Mouse (Mus musculus) liver, embryonic 16.5 days (tissue): ENCODE measurements around the gene Slit3. TPM values are rescaled to one million over a fixed set of nuclear protein-coding genes. Genes with fewer than 3 reads are reported as not detected.

Experiments
- ATAC-seq: fragments of 200-750 bp; cut with Nextera tagmentation; 2 replicates; pipeline ENCODE4 v1.8.0; 2017; ENCODE audit warnings: low read depth, mild to moderate bottlenecking, moderate number of reproducible peaks, moderate library complexity
- H3K27ac ChIP-seq: fragments of 300-500 bp; sonication (generic); 2 replicates; pipeline ENCODE4 v1.5.1; 2014; ENCODE audit warnings: mild to moderate bottlenecking, low read length
- H3K27me3 ChIP-seq: fragments of 300-500 bp; sonication (generic); 2 replicates; pipeline ENCODE4 v1.6.1; 2014; ENCODE audit warnings: low read depth, low read length, mixed read lengths; ENCODE audit not compliant: control insufficient read depth, insufficient read depth
- H3K36me3 ChIP-seq: fragments of 300-500 bp; sonication (generic); 2 replicates; pipeline ENCODE4 v1.6.1; 2014; ENCODE audit warnings: mild to moderate bottlenecking; ENCODE audit not compliant: control insufficient read depth, insufficient read depth
- H3K4me1 ChIP-seq: fragments of 300-500 bp; sonication (generic); 2 replicates; pipeline ENCODE4 v1.6.1; 2014; ENCODE audit warnings: low read depth, low read length, mixed read lengths; ENCODE audit not compliant: control insufficient read depth
- H3K4me2 ChIP-seq: fragments of 300-500 bp; sonication (generic); 2 replicates; pipeline ENCODE4 v1.6.1; 2014; ENCODE audit warnings: low read depth, low read length, mixed read lengths
- H3K4me3 ChIP-seq: fragments of 300-500 bp; sonication (generic); 2 replicates; pipeline ENCODE4 v1.5.1; 2014; ENCODE audit warnings: low read depth, mild to moderate bottlenecking, low read length
- H3K9ac ChIP-seq: fragments of 300-500 bp; sonication (generic); 2 replicates; pipeline ENCODE4 v1.6.1; 2014; ENCODE audit warnings: low read depth, low read length
- H3K9me3 ChIP-seq: fragments of 300-500 bp; sonication (generic); replicated peaks from 2 replicates; pipeline ENCODE4 v1.6.1; 2016; ENCODE audit warnings: low read length; ENCODE audit not compliant: control insufficient read depth
- WGBS: fragments of 180-500 bp; shearing (Covaris S2); extraction: QIAGEN DNeasy Blood & Tissue Kit; methylation state at CpG from one replicate; pipeline ENCODE4 v1.1.7; 2014; ENCODE audit not compliant: insufficient replicate concordance; 5-methylcytosine and 5-hydroxymethylcytosine counted together
- polyA plus RNA-seq: library from polyadenylated mRNA; unstranded; fragments of >200 nt; fragmentation: Nextera tagmentation; extraction: Ambion mirVana; gene quantifications from 2 replicates; pipeline ENCODE4 v1.2.1, GENCODE M21; 2015

Slit3 gene
- polyA plus RNA-seq, 1 experiment from 2014 or later: 0.22 TPM

DNA sequence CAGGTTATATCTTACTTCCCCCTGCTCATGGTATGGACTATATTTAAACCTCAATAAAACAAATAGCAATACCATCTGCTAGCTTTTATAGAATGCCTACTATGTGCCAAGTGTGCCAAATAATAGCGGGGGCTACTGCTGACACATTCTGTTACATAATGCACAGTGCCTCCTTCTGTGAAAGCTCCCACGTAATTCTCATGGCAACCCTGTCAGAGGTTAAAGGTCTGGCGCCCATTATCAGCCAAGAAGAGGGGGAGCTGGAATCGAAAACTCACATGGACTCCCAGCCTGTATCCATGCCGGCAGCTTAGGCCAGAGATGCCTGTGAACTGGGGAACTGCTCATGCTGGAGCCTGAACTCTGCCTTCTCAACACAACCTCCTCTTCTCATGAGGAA is 548.5 kb downstream of the Slit3 start:
- H3K4me3 ChIP-seq: no peak overlapping the region
- H3K9me3 ChIP-seq: no peaks in the 10 kb centered on the region
- 53% methylated on average over 5 of the region's 5 CpGs for WGBS
- no peak overlapping the region for H3K27ac ChIP-seq
- H3K4me2 ChIP-seq: no peak overlapping the region
- no peaks in the 10 kb centered on the region for H3K27me3 ChIP-seq
- no peak for ATAC-seq
- H3K4me1 ChIP-seq: no peaks in the 10 kb centered on the region
- no peak overlapping the region for H3K9ac ChIP-seq
- H3K36me3 ChIP-seq: no peaks in the 10 kb centered on the region

DNA sequence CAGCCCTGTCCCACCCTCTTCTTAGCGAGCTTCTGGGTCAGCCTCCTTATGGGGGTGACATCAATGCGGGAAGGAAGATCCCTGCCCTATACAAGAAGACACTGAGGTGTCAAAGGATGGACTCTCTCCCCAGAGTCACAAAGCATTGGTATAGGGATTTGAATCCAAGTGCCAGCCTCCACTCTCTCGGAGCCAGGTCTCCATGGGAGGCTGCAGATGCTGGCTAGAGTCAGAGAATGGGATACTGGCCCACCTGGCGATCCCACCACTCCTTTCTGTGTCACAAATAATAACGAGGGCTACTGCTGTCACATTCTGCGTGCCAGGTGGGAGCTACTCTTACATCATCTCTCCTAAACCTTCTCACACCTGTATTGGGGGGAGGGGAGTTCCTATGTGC is 549.2 kb downstream of the Slit3 start:
- no peak for ATAC-seq
- H3K9me3 ChIP-seq: no peaks in the 10 kb centered on the region

DNA sequence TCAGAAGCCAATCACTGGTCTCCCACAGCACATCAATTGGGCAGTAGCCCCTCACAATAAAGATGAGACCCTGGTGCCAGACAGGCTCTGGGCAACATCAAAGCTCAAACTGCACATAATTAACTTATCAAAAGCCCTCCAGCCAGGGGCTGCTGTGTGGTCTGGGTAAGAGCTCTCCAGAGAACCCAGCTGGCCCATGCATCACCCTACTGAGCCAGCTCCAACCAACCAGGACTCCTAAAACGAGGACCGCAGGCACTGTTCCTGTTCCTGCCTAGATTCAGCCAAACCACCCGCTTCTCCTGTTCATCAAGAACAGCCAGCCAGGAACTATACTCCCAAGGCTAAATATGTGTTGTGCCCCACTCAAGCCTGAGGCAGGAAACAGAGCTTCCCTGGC is 549.7 kb downstream of the Slit3 start:
- Histone ChIP-seq H3K9me3 (no peaks in the 10 kb centered on the region), H3K4me3 (no peak overlapping the region), H3K36me3 (no peaks in the 10 kb centered on the region), H3K4me2 (no peak overlapping the region), H3K27ac (no peak overlapping the region), H3K4me1 (no peaks in the 10 kb centered on the region), H3K9ac (no peak overlapping the region), H3K27me3 (no peaks in the 10 kb centered on the region)
- ATAC-seq: no peak
- 50% methylated on average over 3 of the region's 3 CpGs for WGBS

More for the DNA sequence above, 549.2 kb downstream of the Slit3 start:
- no peaks in the 10 kb centered on the region for H3K36me3 ChIP-seq
- WGBS: 56% methylated on average over 6 of the region's 6 CpGs
- no peak overlapping the region for H3K4me2 ChIP-seq
- H3K4me1 ChIP-seq: no peaks in the 10 kb centered on the region
- no peaks in the 10 kb centered on the region for H3K27me3 ChIP-seq
- H3K9ac ChIP-seq: no peak overlapping the region
- no peak overlapping the region for H3K27ac ChIP-seq
- H3K4me3 ChIP-seq: no peak overlapping the region

DNA sequence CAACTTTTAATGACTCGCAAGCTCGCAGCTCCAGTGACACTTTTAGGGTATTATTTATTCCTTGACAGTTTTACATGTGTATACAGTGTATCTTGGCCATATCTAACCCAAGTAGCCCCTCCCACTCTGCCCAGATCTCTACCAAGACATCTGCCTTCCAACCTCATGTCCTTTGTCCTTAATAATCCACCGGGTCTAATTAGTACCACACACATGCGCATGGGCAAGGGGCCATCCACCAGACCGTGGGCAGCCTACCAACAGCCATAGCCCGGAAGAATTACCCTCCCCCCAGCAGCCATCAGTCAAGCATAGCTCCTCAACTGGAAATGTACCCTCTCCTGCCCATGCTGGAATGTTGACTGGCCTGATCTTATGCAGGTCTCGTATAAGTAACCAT is 552.0 kb downstream of the Slit3 start:
- no peak overlapping the region for H3K4me3 ChIP-seq
- no peaks in the 10 kb centered on the region for H3K9me3 ChIP-seq
- no peak overlapping the region for H3K27ac ChIP-seq
- H3K4me2 ChIP-seq: no peak overlapping the region
- WGBS: 76% methylated on average over 7 of the region's 7 CpGs
- H3K27me3 ChIP-seq: no peaks in the 10 kb centered on the region
- H3K4me1 ChIP-seq: no peaks in the 10 kb centered on the region
- H3K9ac ChIP-seq: no peak overlapping the region
- H3K36me3 ChIP-seq: no peaks in the 10 kb centered on the region
- ATAC-seq: no peak

DNA sequence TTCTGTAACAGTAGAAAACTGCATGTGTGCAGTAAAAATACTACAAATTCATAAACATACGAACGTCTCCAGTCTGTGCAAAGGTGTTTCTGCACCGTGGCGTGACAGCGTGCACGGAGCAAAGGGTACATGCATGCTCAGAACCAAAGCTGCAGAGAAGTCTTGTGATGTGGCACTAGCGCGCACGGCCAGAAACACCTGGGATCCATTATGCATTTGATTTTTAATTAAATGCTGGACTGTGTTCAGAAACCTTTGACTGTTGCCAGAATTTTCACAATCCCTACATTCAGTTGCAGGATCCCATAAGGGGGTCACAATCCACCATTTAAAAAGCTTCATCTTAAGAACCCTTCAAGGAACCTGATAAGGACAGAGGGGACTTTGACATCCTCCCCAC is 553.2 kb downstream of the Slit3 start:
- no peaks in the 10 kb centered on the region for H3K27me3 ChIP-seq
- no peak overlapping the region for H3K27ac ChIP-seq
- H3K4me1 ChIP-seq: no peaks in the 10 kb centered on the region
- 79% methylated on average over 9 of the region's 9 CpGs for WGBS
- no peaks in the 10 kb centered on the region for H3K9me3 ChIP-seq
- H3K4me3 ChIP-seq: no peak overlapping the region
- no peak overlapping the region for H3K9ac ChIP-seq
- H3K36me3 ChIP-seq: no peaks in the 10 kb centered on the region
- no peak overlapping the region for H3K4me2 ChIP-seq
- no peak for ATAC-seq

GRCm38 (mm10) chr11:35676744-35677143 is 555.7 kb downstream of the Slit3 start:
- H3K4me3 ChIP-seq: no peak overlapping the region
- no peaks in the 10 kb centered on the region for H3K4me1 ChIP-seq
- no peak for ATAC-seq
- no peaks in the 10 kb centered on the region for H3K9me3 ChIP-seq
- H3K27me3 ChIP-seq: no peaks in the 10 kb centered on the region
- H3K36me3 ChIP-seq: no peaks in the 10 kb centered on the region
- H3K4me2 ChIP-seq: no peak overlapping the region
- H3K9ac ChIP-seq: no peak overlapping the region
- no peak overlapping the region for H3K27ac ChIP-seq
- 53% methylated on average over 4 of the region's 4 CpGs for WGBS

DNA sequence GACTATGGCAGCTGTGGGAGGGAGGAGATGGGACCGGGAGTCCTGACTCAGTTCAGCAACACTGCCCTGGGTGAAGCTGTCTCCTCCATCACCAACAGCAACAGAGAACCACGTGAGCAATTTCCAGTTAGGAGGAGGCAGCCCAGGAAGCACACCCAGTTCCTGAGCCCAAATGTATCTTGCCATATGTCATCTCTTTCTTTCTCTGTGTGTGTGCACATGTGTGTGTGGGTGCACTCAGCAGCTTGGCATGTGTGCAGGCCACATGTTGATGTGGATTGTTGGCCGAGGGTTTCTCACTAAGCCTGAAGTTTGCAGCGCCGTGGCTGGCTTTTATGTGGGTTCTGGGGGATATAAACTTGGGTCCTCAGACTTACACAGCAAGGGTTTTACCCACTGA is 559.0 kb downstream of the Slit3 start:
- H3K27ac ChIP-seq: no peak overlapping the region
- H3K4me3 ChIP-seq: no peak overlapping the region
- H3K9me3 ChIP-seq: no peaks in the 10 kb centered on the region
- no peak overlapping the region for H3K9ac ChIP-seq
- H3K4me1 ChIP-seq: no peaks in the 10 kb centered on the region
- H3K27me3 ChIP-seq: no peaks in the 10 kb centered on the region
- H3K36me3 ChIP-seq: no peaks in the 10 kb centered on the region
- no peak for ATAC-seq
- H3K4me2 ChIP-seq: no peak overlapping the region
- WGBS: 70% methylated on average over 5 of the region's 5 CpGs

- 57% methylated on average over 6 of the region's 6 CpGs for WGBS
- Histone ChIP-seq H3K9me3 (no peaks in the 10 kb centered on the region), H3K36me3 (no peaks in the 10 kb centered on the region), H3K4me1 (no peaks in the 10 kb centered on the region), H3K4me2 (no peak overlapping the region), H3K27me3 (no peaks in the 10 kb centered on the region), H3K9ac (no peak overlapping the region), H3K4me3 (no peak overlapping the region), H3K27ac (no peak overlapping the region)
- ATAC-seq: no peak
Observed at GRCm38 (mm10) chr11:35687316-35687715, 566.3 kb downstream of the Slit3 start.

DNA sequence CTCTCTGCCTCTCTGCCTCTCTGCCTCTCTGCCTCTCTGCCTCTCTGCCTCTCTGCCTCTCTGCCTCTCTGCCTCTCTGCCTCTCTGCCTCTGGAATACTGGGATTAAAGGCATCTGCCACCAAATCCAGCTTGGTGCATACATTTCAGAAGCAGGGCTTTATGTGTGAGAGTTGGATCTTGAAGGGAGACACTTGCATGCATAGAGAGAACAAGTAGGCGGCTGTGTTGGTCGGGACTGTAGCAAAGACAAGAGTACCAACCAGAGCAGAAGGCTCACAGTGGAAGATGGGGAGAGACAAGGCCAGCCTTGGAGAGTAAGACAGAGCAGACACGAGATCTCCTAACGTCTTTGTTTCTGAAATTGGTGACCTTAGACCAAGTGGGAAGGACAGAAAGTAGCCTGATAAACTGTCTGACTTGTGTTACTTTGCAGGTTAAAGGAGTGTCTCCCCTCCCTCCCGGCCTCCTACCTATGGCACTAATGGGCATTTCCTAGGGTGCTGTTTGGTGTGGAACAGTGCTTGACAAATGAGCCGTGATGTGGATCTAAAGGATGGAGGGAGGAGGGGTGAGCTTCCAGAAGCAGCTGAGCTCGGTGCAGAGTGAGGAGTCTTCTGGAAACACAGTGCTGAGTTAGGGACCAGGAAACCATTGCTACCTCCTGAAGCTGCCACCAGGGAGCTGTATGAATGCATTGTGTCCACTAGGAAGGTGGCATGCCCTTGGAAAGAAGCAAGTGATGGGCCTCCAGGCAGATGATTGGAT is 569.7 kb downstream of the Slit3 start:
- no peaks in the 10 kb centered on the region for H3K36me3 ChIP-seq
- no peak for ATAC-seq
- 55% methylated on average over 7 of the region's 7 CpGs for WGBS
- no peaks in the 10 kb centered on the region for H3K4me1 ChIP-seq
- H3K27ac ChIP-seq: no peak overlapping the region
- H3K4me3 ChIP-seq: no peak overlapping the region
- no peaks in the 10 kb centered on the region for H3K27me3 ChIP-seq
- H3K4me2 ChIP-seq: no peak overlapping the region
- H3K9me3 ChIP-seq: no peaks in the 10 kb centered on the region
- H3K9ac ChIP-seq: no peak overlapping the region
